Mouse (Mus musculus) C2C12 (cell line): Measurements from ENCODE around the gene Pnma1. TPM values are rescaled to one million over a fixed set of nuclear protein-coding genes. Genes with fewer than 3 reads are reported as not detected.

Experiments used
- H3K27me3 ChIP-seq: one replicate; pipeline ENCODE4 v1.6.1; 2011; ENCODE audit not compliant: control insufficient read depth, insufficient read depth, insufficient read length
- H3K36me3 ChIP-seq: one replicate; pipeline ENCODE4 v1.6.1; 2011; ENCODE audit not compliant: control insufficient read depth, insufficient read depth
- H3K4me3 ChIP-seq: one replicate; pipeline ENCODE4 v1.5.1; 2011; ENCODE audit warnings: mild to moderate bottlenecking, control low read depth; ENCODE audit not compliant: poor library complexity, insufficient read depth, severe bottlenecking
- H3K79me2 ChIP-seq: one replicate; pipeline ENCODE4 v1.6.1; 2011; ENCODE audit not compliant: control insufficient read depth, insufficient read depth
- H3K79me3 ChIP-seq: one replicate; pipeline ENCODE4 v1.6.1; 2011; ENCODE audit warnings: low read depth, control low read depth
- H3ac ChIP-seq: one replicate; pipeline ENCODE3; 2011; ENCODE audit warnings: low read depth; ENCODE audit not compliant: control insufficient read depth, insufficient read length
- CEBPB ChIP-seq: IDR thresholded peaks from one replicate; pipeline ENCODE4 v1.6.1; 2011; ENCODE audit warnings: low read depth, mild to moderate bottlenecking, control low read depth, moderate library complexity
- CTCF ChIP-seq: IDR thresholded peaks from one replicate; pipeline ENCODE4 v1.5.1; 2011; ENCODE audit not compliant: control insufficient read depth, insufficient read depth, insufficient read length
- FOSL1 ChIP-seq: IDR thresholded peaks from one replicate; pipeline ENCODE4 v1.8.0; 2011; ENCODE audit warnings: mild to moderate bottlenecking, low read length; ENCODE audit not compliant: poor library complexity, insufficient read depth, severe bottlenecking
- MAX ChIP-seq: IDR thresholded peaks from one replicate; pipeline ENCODE4 v1.6.1; 2011; ENCODE audit warnings: mild to moderate bottlenecking, control low read depth
- MYOD1 ChIP-seq: IDR thresholded peaks from one replicate; pipeline ENCODE4 v1.6.1; 2011; ENCODE audit warnings: low read depth; ENCODE audit not compliant: control insufficient read depth, insufficient read length
- MYOG ChIP-seq: IDR thresholded peaks from one replicate; pipeline ENCODE4 v1.6.1; 2011; ENCODE audit not compliant: control insufficient read depth, insufficient read length; ENCODE audit errors: extremely low read depth
- USF1 ChIP-seq: IDR thresholded peaks from one replicate; pipeline ENCODE4 v1.6.1; 2011; ENCODE audit warnings: low read depth, mild to moderate bottlenecking, control low read depth, moderate library complexity
- polyA plus RNA-seq: library from polyadenylated mRNA; unstranded; fragments of >200 nt; fragmentation: generic; extraction: Trizol; gene quantifications from one replicate; pipeline ENCODE4 v1.2.1, GENCODE M21; 2012; ENCODE audit warnings: missing spikeins

Pnma1 gene
- polyA plus RNA-seq, 1 experiment = 0.46 TPM

DNA sequence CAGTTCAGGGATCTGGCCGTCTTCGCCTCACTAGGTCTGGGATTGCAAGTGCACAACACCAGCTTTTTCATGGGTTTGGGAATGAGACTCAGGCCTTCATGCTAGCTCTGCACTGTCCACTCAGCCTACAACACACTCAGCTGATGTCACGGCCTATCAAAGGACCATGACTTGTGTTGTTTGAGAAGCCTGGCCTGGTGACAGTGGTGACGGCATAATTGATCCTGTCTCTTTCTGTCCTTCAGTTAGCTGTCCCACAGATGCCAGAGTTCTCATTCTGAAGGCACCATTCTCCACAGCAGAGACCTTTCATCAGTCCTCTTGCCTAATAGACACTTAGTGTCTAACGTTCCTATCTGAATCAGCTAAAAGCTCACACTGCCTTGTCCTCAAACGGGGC, 19.7 kb downstream of the Pnma1 start:
- Histone ChIP-seq H3K4me3 (no peak overlapping the region), H3K36me3 (peaks cover 7% of the 10 kb centered on the region), H3K79me3 (no peaks in the 10 kb centered on the region), H3ac (no peak overlapping the region), H3K79me2 (no peaks in the 10 kb centered on the region), H3K27me3 (no peaks in the 10 kb centered on the region)
- TF ChIP-seq MYOG (no peak), CEBPB (no peak)

DNA sequence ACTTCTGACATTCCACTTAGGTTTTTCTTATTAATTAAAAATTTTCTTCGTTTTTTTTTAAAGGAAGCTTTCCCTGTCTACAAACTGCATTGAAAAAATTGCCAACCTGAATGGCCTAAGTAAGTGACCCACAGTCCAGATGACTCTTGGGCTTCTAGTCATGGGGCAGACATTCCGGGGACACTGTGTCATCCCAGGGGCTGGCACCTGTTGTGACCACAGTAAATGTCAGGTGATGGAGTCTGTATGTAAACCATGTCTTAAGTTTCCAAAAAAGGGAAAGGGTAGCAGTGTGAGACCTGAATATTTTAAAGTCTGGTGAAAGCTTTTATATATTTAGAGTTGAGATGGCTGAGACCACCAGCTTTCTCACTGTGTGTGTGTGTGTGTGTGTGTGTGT, 21.4 kb downstream of the Pnma1 start:
- Histone ChIP-seq H3ac (no peak overlapping the region), H3K4me3 (no peak overlapping the region), H3K27me3 (no peaks in the 10 kb centered on the region), H3K79me3 (no peaks in the 10 kb centered on the region), H3K79me2 (no peaks in the 10 kb centered on the region), H3K36me3 (peaks cover 7% of the 10 kb centered on the region)
- TF ChIP-seq MYOD1 (peak; percentile 64), USF1 (no peak)

DNA sequence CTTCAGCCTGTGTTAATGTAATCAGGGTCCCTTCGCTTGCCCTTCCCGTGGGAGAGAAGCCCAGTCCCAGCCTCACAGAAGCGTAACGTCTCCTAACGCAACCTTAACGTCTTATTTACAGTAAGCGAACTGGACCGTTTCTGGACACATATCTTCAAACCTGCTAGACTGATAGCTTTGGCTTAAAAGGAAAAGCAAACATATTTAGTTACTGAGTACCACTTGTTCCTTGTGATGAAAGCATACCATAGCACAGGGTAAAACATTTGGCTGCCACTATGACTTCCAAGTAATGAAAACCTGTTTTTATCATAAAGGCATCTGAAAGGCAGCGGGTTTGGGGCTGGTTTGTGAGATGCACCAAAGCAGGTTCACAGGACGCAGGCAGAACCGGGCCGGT, 22.4 kb downstream of the Pnma1 start:
- Histone ChIP-seq H3K4me3 (no peak overlapping the region), H3K27me3 (no peaks in the 10 kb centered on the region), H3ac (no peak overlapping the region), H3K79me3 (no peaks in the 10 kb centered on the region), H3K79me2 (no peaks in the 10 kb centered on the region), H3K36me3 (peaks cover 7% of the 10 kb centered on the region)
- no peak for TF ChIP-seq MYOG
- TF ChIP-seq MAX = no peak
- TF ChIP-seq MYOD1 = no peak
- TF ChIP-seq USF1 = no peak
- no peak for TF ChIP-seq CTCF
- no peak for TF ChIP-seq CEBPB
- TF ChIP-seq FOSL1 = no peak

DNA sequence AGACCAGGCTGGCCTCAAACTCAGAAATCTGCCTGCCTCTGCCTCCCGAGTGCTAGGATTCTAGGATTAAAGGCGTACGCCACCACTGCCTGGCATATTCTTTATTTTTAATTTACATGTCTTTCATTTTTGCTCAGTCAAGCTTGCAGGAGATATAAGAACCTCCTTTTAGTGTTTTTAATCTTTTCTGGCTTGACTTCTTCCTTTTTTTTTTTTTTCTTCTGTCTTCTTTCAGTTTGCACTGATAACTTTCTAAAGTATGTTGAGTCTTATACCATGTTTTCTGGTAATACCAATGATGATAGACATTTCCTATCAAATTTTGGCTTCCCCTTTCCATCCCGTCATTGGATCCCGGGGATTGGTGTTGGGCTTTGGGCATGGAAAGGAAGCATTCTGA, 28.7 kb downstream of the Pnma1 start:
- Histone ChIP-seq H3K4me3 (no peak overlapping the region), H3K79me3 (peaks cover 1% of the 10 kb centered on the region), H3ac (no peak overlapping the region), H3K27me3 (no peaks in the 10 kb centered on the region), H3K79me2 (peaks cover 16% of the 10 kb centered on the region), H3K36me3 (no peaks in the 10 kb centered on the region)
- no peak for TF ChIP-seq CEBPB
- TF ChIP-seq USF1 = no peak
- TF ChIP-seq CTCF = no peak
- TF ChIP-seq MYOD1 = no peak
- no peak for TF ChIP-seq FOSL1
- no peak for TF ChIP-seq MYOG
- TF ChIP-seq MAX = no peak

DNA sequence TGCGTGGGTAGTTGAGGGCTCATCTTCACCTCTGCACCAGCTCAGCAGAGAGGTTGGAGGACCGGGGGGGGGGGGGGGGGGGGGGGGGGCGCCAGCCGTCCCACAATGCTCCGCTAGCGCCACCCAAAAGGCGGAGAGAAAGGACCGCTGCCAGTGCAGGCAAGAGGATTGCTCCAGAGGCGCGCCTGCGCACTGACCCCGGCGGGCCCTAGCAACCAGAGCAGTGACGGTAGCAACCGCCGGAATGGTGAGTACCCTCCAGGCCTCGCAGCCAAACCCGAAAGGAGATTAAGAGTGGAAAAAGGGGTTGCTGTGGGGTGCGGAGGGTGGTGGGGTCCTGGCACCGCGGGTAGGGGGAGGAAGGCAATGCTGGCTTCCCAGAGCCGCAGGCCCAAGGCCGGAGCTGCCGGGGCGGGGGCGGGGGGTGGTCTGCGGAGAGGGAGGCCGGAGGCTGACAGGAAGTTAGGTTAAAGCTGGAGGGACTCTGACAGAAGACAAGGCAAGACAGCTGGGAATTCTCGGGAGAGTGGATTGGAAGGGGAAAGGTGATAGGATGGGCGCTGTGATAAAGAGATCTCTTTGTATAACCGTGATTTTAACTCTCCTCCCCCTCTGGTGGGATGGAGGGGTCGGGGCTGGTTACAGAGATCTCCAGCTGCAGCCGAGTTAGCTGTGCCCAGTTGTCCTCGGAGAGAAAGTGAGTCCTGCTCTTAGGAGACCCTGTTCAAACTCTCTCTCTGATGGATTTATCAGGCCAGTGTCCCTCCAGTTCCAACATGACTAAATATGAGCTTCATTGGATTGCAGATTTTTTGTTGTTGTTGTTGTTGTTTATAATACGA, 33.9 kb downstream of the Pnma1 start, which contains the start of gene Dnal1:
Gene Dnal1, plus strand, starts transcription at position 214 of the 842 bp plus-strand sequence.
- TF ChIP-seq FOSL1 (no peak), MYOD1 (peak; percentile 89)

DNA sequence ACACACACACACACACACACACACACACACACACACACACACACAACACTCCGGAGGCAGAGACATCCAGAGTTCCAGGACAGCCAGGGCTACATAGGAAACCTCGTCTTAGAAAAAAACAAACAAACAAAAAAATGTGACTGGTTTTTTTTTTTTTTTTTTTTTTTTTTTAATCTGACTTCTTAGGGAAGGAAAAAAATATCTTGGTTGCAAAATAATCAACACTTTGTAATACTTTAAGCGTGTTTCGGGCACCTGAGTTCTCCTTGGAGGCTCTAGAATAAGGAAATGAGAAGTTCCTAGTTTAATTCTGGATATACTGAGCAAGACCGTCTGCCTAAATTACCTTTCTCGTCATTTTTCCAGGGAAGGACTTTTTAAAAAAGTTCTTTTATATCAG, 34.6 kb downstream of the Pnma1 start:
- Histone ChIP-seq H3K27me3 (no peaks in the 10 kb centered on the region), H3K79me3 (peaks cover 2% of the 10 kb centered on the region), H3K36me3 (no peaks in the 10 kb centered on the region), H3ac (no peak overlapping the region), H3K79me2 (peaks cover 16% of the 10 kb centered on the region), H3K4me3 (no peak overlapping the region)
- TF ChIP-seq CTCF = no peak
- TF ChIP-seq MYOD1 = no peak
- no peak for TF ChIP-seq USF1
- no peak for TF ChIP-seq MYOG
- no peak for TF ChIP-seq MAX
- TF ChIP-seq CEBPB = no peak
- TF ChIP-seq FOSL1 = no peak

More for the DNA sequence above, 33.9 kb downstream of the Pnma1 start, which contains the start of gene Dnal1:
- peak within 1 kb of the TSS; percentile 57 for H3K4me3 ChIP-seq
- no peaks in the 10 kb centered on the region for H3K27me3 ChIP-seq
- peak within 1 kb of the TSS; percentile 71 for H3ac ChIP-seq
- H3K79me2 ChIP-seq = peaks cover 16% of the 10 kb centered on the region
- no peaks in the 10 kb centered on the region for H3K36me3 ChIP-seq
- peaks cover 2% of the 10 kb centered on the region for H3K79me3 ChIP-seq
